Mouse (Mus musculus) right cerebral cortex, postnatal 25 days (tissue): Measurements from ENCODE around the gene Olfr1115.
"Not testable (repeated sequence)": the region's sequence is repeated elsewhere in the genome, so short reads cannot be mapped to it uniquely, and the experiment has no call there.

Source experiments
- DNase-seq: peaks from one replicate; pipeline ENCODE4 v3.0.0; 2022

The Olfr1115 gene

DNA sequence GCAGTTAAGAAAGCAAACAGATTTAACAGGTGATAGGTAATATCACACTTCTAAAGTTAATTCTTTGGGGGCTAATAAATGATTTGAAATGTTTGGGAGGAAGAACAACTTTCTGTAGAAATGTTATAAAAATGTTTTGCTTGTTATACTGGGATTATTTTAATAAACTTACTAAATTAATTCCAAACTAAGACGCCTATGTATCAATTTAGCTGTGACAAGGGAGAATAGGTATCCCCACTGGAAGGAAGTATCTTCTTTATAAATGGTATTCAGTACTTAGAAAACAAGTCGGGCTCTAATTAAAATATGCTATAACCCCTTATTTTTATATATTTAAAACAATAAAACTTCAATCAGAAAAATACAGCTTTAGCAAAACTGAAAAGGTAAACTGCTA lies at the start of gene Olfr1115:
Gene Olfr1115 (plus strand): TSS at position 301 of the 400 bp plus-strand sequence.
- DNase-seq, result no peak

DNA sequence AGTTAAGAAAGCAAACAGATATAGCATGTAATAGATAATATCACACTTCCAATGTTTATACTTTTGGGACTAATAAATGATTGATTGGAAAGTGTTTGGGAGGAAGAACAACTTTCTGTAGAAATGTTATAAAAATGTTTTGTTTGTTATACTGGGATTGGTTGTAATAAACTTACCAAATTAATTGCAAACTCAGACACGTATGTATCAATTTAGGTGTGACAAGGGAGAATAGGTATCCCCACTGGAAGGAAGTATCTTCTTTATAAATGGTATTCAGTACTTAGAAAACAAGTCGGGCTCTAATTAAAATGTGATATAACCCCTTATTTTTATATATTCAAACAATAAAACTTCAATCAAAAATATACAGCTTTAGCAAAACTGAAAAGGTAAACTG lies 39.1 kb upstream of the Olfr1115 start, which contains the start of gene Olfr1113:
Gene Olfr1113 (plus strand): TSS at position 301 of the 400 bp plus-strand sequence.
- no peak for DNase-seq

DNA sequence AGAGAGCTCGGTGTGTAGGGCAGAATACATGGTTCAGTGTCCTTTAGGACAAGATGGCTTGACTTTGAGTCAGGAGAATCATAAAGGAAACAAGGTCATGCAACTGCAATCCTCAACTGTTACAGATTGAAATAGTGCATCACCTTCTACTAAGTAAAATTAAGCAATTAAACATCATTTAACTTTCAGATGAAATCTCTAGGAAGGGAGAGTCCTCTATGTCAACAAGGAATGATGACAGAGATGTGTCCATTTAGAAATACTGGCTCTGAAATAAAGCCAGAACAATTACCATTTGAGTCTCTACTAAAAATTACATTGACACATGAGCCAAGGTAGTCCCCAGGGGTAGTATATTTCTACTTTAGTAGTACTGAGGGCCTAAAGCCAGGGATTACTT lies 19.4 kb downstream of the Olfr1115 start, which contains the start of gene Olfr1116:
Gene Olfr1116 (plus strand): TSS at position 301 of the 400 bp plus-strand sequence.
- no peak for DNase-seq

DNA sequence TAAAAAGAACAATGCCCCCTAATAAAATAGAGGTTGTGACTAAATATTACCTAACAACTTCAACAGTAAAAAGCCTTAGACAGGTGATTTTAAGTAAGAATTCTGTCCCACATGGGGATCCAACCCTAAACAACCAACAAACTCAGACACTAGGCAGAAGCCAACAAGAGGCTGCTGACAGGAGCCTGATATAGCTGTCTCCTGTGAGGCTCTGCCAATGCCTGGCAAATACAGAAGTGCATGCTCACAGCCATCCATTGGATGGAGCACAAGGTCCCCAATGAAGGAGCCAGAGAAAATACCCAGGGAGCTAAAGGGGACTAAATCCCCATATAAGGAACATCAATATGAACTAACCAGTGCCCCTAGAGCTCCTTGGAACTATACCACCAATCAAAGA lies 46.2 kb downstream of the Olfr1115 start:
- not testable (repeated sequence) for DNase-seq
